Mouse (Mus musculus) forebrain, postnatal 0 days (tissue): ENCODE data around the gene Ccnjl. TPM values are rescaled to one million over a fixed set of nuclear protein-coding genes. Genes with fewer than 3 reads are reported as not detected.
A peak's percentile ranks its signal among the peaks of the same experiment; 100 is the strongest.

Experiments used
- ATAC-seq: fragments of 200-750 bp; cut with Nextera tagmentation; 2 replicates; pipeline ENCODE4 v1.8.0; 2017; ENCODE audit warnings: mild to moderate bottlenecking, moderate library complexity
- DNase-seq: peaks from one replicate; pipeline ENCODE4 v3.0.0-alpha.2; 2015
- H3K27ac ChIP-seq: fragments of 300-500 bp; sonication (generic); 2 replicates; pipeline ENCODE4 v1.5.1; 2014; ENCODE audit warnings: low read depth, mild to moderate bottlenecking, antibody characterized with exemption, low read length, moderate library complexity, mixed read lengths
- H3K27me3 ChIP-seq: fragments of 300-500 bp; sonication (generic); 2 replicates; pipeline ENCODE4 v1.6.1; 2014; ENCODE audit warnings: mild to moderate bottlenecking, low read length, mixed read lengths; ENCODE audit not compliant: insufficient read depth
- H3K36me3 ChIP-seq: fragments of 300-500 bp; sonication (generic); 2 replicates; pipeline ENCODE4 v1.6.1; 2014; ENCODE audit warnings: mild to moderate bottlenecking, moderate library complexity; ENCODE audit not compliant: insufficient read depth
- H3K4me1 ChIP-seq: fragments of 300-500 bp; sonication (generic); 2 replicates; pipeline ENCODE4 v1.6.1; 2014; ENCODE audit warnings: antibody characterized with exemption; ENCODE audit not compliant: insufficient read depth
- H3K4me2 ChIP-seq: fragments of 300-500 bp; sonication (generic); 2 replicates; pipeline ENCODE4 v1.6.1; 2014; ENCODE audit warnings: low read depth, mild to moderate bottlenecking, moderate library complexity
- H3K4me3 ChIP-seq: fragments of 300-500 bp; sonication (generic); 2 replicates; pipeline ENCODE4 v1.5.1; 2014; ENCODE audit warnings: low read depth, low read length, mixed read lengths
- H3K9ac ChIP-seq: fragments of 300-500 bp; sonication (generic); 2 replicates; pipeline ENCODE4 v1.6.1; 2014; ENCODE audit warnings: mild to moderate bottlenecking
- H3K9me3 ChIP-seq: fragments of 300-500 bp; sonication (generic); 2 replicates; pipeline ENCODE4 v1.6.1; 2016; ENCODE audit warnings: low read length
- CTCF ChIP-seq: sonication (generic); IDR thresholded peaks from 2 replicates; pipeline ENCODE4 v1.5.1; 2016; ENCODE audit warnings: antibody characterized with exemption, control low read depth, low read depth
- WGBS: fragments of 180-500 bp; shearing (Covaris S2); extraction: QIAGEN DNeasy Blood & Tissue Kit; methylation state at CpG from one replicate; pipeline ENCODE4 v1.1.7; 2014; 5-methylcytosine and 5-hydroxymethylcytosine counted together
- polyA plus RNA-seq: library from polyadenylated mRNA; unstranded; fragments of >200 nt; fragmentation: Nextera tagmentation; extraction: Ambion mirVana; gene quantifications from 2 replicates; pipeline ENCODE4 v1.2.1, GENCODE M21; 2015
- total RNA-seq: library from RNA; depleted of rRNA; stranded (reverse); fragments of >200 nt; gene quantifications from 2 replicates; pipeline ENCODE4 v1.2.3, GENCODE M21; 2014

Ccnjl gene
- total and polyA plus RNA-seq, 2 experiments from 2014 or later, result 1.3 to 4.5 TPM

DNA sequence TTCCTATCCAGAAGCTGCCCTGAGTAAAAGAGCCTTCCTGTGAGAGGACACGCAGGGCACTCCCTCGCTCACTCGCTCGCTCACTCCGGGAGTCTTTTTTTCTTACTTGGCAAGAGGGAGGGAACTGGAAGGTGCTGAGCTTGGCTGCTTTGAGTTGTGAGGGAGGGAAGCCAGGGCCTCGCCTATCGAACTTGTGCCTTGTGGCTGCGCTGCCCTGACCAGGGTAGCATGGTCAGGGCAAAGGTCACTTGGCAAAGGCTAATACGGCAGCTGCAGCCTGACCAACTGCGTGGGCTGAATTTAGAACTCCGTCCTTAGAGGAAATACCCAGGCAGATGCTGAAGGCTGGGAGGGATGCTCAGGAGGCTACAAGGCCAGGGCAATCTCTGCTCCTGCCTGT is 21.1 kb downstream of the Ccnjl start:
- WGBS, result 39% methylated on average over 11 of the region's 11 CpGs
- Histone ChIP-seq H3K9me3 (no peaks in the 10 kb centered on the region), H3K27me3 (no peaks in the 10 kb centered on the region), H3K36me3 (no peaks in the 10 kb centered on the region), H3K4me2 (no peak overlapping the region), H3K27ac (no peak overlapping the region), H3K4me3 (no peak overlapping the region), H3K9ac (no peak overlapping the region), H3K4me1 (0 out of 2 replicates have a peak, but pooled peaks cover 5% of the 10 kb centered on the region)
- no peak for TF ChIP-seq CTCF
- no peak for ATAC-seq
- DNase-seq, result no peak

DNA sequence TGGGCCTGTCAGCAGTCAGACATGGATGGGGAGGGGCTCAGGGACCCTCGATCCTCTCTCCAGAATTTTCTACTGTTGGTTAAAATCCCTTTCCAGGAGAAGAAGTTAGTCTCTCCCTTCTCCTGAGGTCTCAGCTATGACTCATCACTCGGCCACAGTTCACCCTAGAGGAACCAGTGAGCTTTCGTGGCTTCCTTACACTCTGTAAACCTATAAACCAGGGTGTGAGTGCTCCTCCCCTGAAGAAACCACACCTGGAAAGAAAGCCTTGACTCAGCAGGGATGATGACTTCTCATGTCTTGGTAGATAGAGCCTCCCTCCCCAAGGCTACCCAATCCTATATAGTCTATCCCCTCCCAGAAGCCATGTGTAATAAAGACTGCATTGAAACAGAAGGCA is 23.2 kb downstream of the Ccnjl start:
- no peak overlapping the region for H3K4me3 ChIP-seq
- H3K27me3 ChIP-seq, result no peaks in the 10 kb centered on the region
- DNase-seq, result no peak
- no peak for ATAC-seq
- no peak overlapping the region for H3K9ac ChIP-seq
- H3K9me3 ChIP-seq, result no peaks in the 10 kb centered on the region
- H3K4me2 ChIP-seq, result no peak overlapping the region
- H3K36me3 ChIP-seq, result no peaks in the 10 kb centered on the region
- 94% methylated on average over 3 of the region's 3 CpGs for WGBS
- TF ChIP-seq CTCF, result no peak
- 0 out of 2 replicates have a peak, but pooled peaks cover 5% of the 10 kb centered on the region for H3K4me1 ChIP-seq
- no peak overlapping the region for H3K27ac ChIP-seq

DNA sequence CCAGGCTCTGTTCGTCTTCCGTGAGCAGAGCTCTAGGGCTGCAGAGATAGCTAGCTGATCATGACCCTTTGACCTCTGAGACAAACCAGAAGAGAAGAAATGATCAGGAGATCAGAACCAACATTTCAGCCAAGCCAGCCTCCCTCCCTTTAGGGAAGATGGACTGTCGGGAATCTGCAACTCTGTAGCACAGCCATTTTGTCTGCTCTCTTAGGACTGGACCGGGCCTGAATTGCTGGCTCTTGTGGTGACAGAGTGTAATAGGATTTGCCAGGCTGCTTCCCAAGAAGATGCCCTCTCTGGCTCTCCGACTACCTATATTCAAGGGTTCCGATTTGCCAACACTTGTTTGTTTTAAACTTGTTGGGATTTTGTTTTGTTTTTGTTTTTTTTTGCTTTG is 24.1 kb downstream of the Ccnjl start:
- Histone ChIP-seq H3K9ac (no peak overlapping the region), H3K4me3 (no peak overlapping the region), H3K4me1 (0 out of 2 replicates have a peak, but pooled peaks cover 5% of the 10 kb centered on the region), H3K9me3 (no peaks in the 10 kb centered on the region), H3K27ac (no peak overlapping the region), H3K27me3 (no peaks in the 10 kb centered on the region), H3K36me3 (no peaks in the 10 kb centered on the region; the same call in 1 of the 2 replicates), H3K4me2 (no peak overlapping the region)
- ATAC-seq (no peak), DNase-seq (no peak)
- WGBS, result 77% methylated on average over 6 of the region's 6 CpGs
- no peak for TF ChIP-seq CTCF

DNA sequence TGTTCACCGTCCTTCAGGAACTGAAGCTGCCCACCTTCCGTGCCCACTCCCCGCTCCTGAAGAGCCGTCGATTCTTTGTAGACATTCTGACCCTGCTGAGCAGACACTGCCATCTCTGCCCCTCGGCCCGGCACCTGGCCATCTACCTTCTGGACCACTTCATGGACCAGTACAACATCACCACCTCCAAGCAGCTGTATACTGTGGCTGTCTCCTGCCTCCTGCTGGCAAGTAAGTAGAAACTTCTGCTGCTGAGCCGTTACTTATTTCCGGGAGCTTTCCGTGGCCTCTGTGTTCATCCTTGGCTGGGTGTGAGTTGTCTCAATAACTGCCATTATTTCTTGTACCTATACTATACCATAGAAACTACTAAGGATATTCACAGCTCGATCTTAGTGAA is 28.0 kb downstream of the Ccnjl start:
- H3K36me3 ChIP-seq, result no peaks in the 10 kb centered on the region; the same call in 1 of the 2 replicates
- WGBS, result 89% methylated on average over 11 of the region's 11 CpGs
- no peak overlapping the region for H3K4me3 ChIP-seq
- H3K9me3 ChIP-seq, result no peaks in the 10 kb centered on the region
- H3K4me2 ChIP-seq, result no peak overlapping the region
- TF ChIP-seq CTCF, result peak; percentile 23; the same call in 1 of the 2 replicates
- ATAC-seq, result no peak
- H3K4me1 ChIP-seq, result no peaks in the 10 kb centered on the region
- no peak overlapping the region for H3K27ac ChIP-seq
- no peak overlapping the region for H3K9ac ChIP-seq
- no peak for DNase-seq
- H3K27me3 ChIP-seq, result no peaks in the 10 kb centered on the region

DNA sequence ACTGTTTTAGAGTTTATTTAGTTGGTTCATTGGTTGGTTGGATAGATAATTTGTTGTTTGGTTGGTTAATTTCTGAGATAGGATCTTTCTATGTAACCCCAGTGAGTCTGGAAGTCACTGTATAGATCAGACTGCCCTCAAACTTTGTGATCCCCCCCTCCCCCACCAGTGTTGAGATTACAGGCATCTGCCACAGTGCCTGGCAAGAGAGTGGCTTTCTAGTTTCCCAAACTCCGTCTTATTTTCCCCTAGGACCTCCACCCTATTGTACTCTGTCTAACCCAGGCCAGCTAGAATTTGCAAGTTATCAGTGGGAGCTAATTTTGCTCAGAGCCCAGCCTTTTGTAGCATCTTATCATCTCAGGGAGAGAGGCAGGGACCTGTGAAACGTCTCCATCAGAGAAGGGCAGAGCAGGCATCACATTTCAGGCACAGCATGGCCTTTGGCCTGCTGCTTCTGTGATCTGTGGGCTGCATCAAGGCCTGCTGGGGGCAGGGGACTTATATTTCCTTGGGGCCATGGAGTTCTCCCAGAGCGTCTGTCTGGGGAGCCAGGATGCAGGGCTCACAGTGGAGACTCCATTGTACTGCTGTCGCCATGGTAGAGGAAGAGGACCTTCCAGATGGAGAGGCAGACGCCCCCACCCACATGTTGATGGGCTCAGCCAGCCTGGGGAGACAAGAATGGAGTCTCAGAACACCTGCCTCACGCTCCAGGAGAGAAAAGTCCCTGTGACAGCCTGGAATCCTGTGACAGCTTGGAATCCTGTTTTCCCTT is 31.1 kb downstream of the Ccnjl start:
- Histone ChIP-seq H3K27me3 (no peaks in the 10 kb centered on the region), H3K36me3 (no peaks in the 10 kb centered on the region; the same call in 1 of the 2 replicates), H3K9me3 (no peaks in the 10 kb centered on the region), H3K9ac (no peak overlapping the region), H3K27ac (no peak overlapping the region), H3K4me3 (no peak overlapping the region), H3K4me1 (no peaks in the 10 kb centered on the region), H3K4me2 (no peak overlapping the region)
- TF ChIP-seq CTCF, result no peak
- 9% methylated on average over 5 of the region's 6 CpGs for WGBS
- DNase-seq, result no peak
- ATAC-seq, result no peak

DNA sequence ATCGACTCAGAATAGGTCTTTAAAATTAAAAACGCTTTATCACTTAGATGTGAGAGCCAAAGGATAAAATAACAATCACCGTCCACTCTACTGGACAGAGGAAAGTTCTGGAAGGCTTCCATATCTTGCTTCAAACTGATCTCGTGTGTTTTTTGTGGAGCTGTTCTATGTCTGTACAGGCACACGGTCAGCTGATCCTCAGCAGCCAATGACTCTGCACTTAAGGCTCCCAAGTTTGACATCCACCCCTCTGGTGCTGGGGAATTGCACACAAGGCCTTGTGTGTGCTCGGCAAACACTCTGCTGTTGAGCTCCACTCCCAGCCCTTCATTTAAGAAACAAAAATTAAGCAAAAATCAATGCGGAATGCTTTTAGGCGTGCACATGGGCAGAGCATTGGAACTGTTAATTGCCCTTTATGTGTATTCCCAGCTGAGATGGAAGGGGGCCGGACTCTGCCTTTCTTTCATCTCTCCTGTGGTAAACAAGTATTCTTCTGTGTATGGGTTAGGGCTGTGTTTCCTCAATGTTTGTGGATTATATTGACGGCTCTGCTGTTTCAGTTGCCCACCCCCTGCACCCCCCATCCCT is 35.2 kb downstream of the Ccnjl start:
- no peaks in the 10 kb centered on the region for H3K36me3 ChIP-seq
- ATAC-seq (peak; percentile 88), DNase-seq (peak; percentile 40)
- H3K4me2 ChIP-seq, result no peak overlapping the region
- H3K4me1 ChIP-seq, result peaks cover 11% of the 10 kb centered on the region; the same call in 1 of the 2 replicates
- no peaks in the 10 kb centered on the region for H3K27me3 ChIP-seq
- no peak overlapping the region for H3K9ac ChIP-seq
- 36% methylated on average over 10 of the region's 10 CpGs for WGBS
- H3K4me3 ChIP-seq, result no peak overlapping the region
- no peak for TF ChIP-seq CTCF
- H3K9me3 ChIP-seq, result no peaks in the 10 kb centered on the region
- no peak overlapping the region for H3K27ac ChIP-seq

DNA sequence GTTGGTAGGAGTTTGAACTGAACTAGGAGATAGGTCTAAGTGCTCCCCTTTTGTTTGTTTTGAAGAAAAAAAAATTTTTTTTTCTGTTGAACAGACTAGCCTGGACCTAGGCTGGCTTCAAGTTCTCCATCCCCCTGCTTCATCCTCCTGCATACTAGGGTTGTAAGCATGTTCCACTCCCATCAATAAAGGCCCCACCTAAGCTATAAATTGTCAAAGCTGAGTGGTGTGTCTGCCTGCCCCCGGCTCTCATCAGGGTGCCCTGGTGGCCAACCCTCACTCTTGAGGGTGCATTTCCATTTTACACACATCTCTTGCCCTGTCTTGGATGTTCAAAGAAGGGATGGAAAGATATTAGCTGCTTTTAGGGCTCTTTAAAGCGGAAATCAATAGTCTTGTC is 36.8 kb downstream of the Ccnjl start:
- ATAC-seq, result no peak
- no peaks in the 10 kb centered on the region for H3K27me3 ChIP-seq
- no peak overlapping the region for H3K4me2 ChIP-seq
- no peak overlapping the region for H3K4me3 ChIP-seq
- H3K4me1 ChIP-seq, result peaks cover 11% of the 10 kb centered on the region; the same call in 1 of the 2 replicates
- 42% methylated on average over 2 of the region's 2 CpGs for WGBS
- no peaks in the 10 kb centered on the region for H3K36me3 ChIP-seq
- H3K27ac ChIP-seq, result no peak overlapping the region
- TF ChIP-seq CTCF, result no peak
- H3K9ac ChIP-seq, result no peak overlapping the region
- DNase-seq, result no peak
- H3K9me3 ChIP-seq, result no peaks in the 10 kb centered on the region
